Mouse (Mus musculus) 3T3-L1 (cell line): Measurements from ENCODE around the gene H2al1b.
"Not testable (repeated sequence)": the region's sequence is repeated elsewhere in the genome, so short reads cannot be mapped to it uniquely, and the experiment has no call there.

Experiments used
- DNase-seq: peaks from one replicate; pipeline ENCODE4 v3.0.0-alpha.2; 2015; ENCODE audit warnings: low read depth, low spot score

H2al1b gene

GRCm38 (mm10) chrX:11302132-11302531 is at the start of gene H2al1b:
Gene H2al1b, plus strand, starts transcription at chrX:11302432.
- not testable (repeated sequence) for DNase-seq

GRCm38 (mm10) chrX:11254062-11254461 is 48.2 kb upstream of the H2al1b start:
- DNase-seq, result peak; percentile 47

GRCm38 (mm10) chrX:11254521-11255207 is 47.6 kb upstream of the H2al1b start:
- peak; percentile 32 for DNase-seq

- DNase-seq, result no peak
These were observed 46.5 kb upstream of the H2al1b start for GRCm38 (mm10) chrX:11255564-11256360.

- no peak for DNase-seq
These were observed 37.3 kb upstream of the H2al1b start for GRCm38 (mm10) chrX:11264918-11265317.

- no peak for DNase-seq
These were observed 34.4 kb upstream of the H2al1b start for GRCm38 (mm10) chrX:11267791-11268190.

DNA sequence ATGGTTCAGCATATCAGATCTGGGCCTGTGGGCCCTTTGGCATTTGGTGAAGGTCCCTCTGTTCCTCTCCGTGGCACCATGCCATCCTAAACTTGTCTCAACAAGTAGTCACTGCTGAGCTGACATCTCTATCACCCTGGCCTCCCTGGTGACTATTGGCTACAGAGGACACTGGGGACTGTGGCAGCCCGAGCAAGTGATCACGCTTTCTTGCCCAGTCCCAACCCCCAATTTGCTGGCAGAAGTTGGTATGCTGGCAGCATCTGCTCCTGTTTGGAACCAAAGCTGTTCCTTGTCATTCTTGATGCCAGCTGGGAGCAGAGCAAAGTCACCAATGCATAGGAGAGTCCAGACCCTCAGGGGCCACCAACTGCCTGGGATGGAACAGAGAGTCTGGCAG is 33.2 kb upstream of the H2al1b start:
- no peak for DNase-seq

- no peak for DNase-seq
These were observed 29.0 kb upstream of the H2al1b start for GRCm38 (mm10) chrX:11273190-11273589.

GRCm38 (mm10) chrX:11277083-11277482 is 25.1 kb upstream of the H2al1b start:
- no peak for DNase-seq

DNA sequence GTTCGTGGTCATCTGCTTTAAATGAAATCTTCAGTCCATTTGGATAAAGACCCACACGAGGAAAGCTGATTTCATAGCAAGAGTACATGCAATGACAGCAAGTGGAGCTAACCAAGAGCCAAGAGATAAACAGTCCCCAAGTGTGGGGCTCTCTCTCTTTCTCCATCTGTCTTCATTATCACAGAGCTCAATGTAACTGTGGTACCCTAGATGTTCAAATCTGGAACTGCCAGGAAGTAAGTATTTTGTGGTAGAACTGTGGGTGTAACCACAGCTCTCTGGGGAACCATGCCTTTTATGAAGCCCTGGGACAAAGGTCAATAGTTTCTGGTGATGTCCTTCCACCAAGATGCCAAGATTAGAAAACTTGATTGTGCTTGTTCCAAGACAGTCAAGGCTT is 21.5 kb upstream of the H2al1b start:
- no peak for DNase-seq

- no peak for DNase-seq
These were observed 13.8 kb upstream of the H2al1b start for GRCm38 (mm10) chrX:11288306-11288882.

DNA sequence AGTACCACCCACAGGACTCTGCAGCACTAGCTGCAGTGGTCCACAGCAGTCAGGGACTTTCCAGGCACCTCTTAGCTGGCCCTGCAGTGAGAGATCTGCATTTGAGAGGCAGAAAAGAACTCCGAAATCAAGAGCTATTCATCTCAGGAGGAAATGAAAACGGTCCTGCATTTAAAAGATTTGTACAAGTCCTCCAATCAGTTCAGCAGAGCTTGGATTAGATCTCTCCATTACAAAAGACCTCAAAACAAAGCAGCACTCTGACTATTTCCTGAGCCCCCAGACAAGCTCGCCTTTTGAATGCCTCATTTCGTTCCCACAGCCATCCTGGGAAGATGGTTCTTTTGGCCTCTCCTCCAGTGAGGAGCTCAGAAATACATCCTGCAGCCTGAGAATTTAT is 13.0 kb upstream of the H2al1b start:
- DNase-seq, result peak; percentile 2

DNA sequence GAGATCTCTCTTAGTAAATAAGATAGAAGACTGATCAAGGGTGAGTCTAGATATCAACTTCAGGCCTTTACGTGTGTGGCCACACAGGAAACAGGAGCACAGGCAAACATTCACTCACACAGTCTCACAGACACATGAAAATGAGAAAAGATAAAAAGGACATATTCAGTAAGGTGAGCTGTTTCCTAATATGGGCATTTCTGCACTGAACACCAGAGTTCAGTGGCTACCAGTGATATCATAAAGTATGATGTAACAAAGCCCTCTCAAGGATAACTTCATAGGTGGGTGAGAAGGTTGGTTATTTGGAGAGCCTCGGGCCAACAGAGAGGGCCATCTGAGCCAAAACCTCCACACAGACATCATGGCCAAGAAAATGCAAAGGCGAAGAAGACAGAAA is 3.3 kb upstream of the H2al1b start, which contains the start of gene H2al1a:
Gene H2al1a, plus strand, starts transcription at position 301 of the 400 bp plus-strand sequence.
- DNase-seq, result not testable (repeated sequence)

GRCm38 (mm10) chrX:11305355-11305754 is 3.1 kb downstream of the H2al1b start, which contains the start of gene H2al1c:
Gene H2al1c, plus strand, starts transcription at chrX:11305655.
- DNase-seq, result not testable (repeated sequence)

- not testable (repeated sequence) for DNase-seq
These were observed 6.3 kb downstream of the H2al1b start, which contains the start of gene H2al1d for GRCm38 (mm10) chrX:11308524-11308923. Gene H2al1d, plus strand, starts transcription at chrX:11308824.

GRCm38 (mm10) chrX:11311634-11312033 is 9.4 kb downstream of the H2al1b start, which contains the start of gene H2al1e:
Gene H2al1e, plus strand, starts transcription at chrX:11311934.
- not testable (repeated sequence) for DNase-seq

DNA sequence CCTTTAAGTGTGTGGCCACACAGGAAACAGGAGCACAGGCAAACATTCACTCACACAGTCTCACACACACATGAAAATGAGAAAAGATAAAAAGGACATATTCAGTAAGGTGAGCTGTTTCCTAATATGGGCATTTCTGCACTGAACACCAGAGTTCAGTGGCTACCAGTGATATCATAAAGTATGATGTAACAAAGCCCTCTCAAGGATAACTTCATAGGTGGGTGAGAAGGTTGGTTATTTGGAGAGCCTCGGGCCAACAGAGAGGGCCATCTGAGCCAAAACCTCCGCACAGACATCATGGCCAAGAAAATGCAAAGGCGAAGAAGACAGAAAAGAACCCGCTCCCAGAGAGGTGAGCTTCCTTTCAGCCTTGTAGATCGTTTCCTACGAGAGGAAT is 12.6 kb downstream of the H2al1b start, which contains the start of gene H2al1f:
Gene H2al1f, plus strand, starts transcription at position 301 of the 400 bp plus-strand sequence.
- DNase-seq, result not testable (repeated sequence)

DNA sequence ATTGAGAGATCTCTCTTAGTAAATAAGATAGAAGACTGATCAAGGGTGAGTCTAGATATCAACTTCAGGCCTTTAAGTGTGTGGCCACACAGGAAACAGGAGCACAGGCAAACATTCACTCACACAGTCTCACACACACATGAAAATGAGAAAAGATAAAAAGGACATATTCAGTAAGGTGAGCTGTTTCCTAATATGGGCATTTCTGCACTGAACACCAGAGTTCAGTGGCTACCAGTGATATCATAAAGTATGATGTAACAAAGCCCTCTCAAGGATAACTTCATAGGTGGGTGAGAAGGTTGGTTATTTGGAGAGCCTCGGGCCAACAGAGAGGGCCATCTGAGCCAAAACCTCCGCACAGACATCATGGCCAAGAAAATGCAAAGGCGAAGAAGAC is 15.7 kb downstream of the H2al1b start, which contains the start of gene H2al1g:
Gene H2al1g, plus strand, starts transcription at position 301 of the 400 bp plus-strand sequence.
- DNase-seq, result not testable (repeated sequence)

DNA sequence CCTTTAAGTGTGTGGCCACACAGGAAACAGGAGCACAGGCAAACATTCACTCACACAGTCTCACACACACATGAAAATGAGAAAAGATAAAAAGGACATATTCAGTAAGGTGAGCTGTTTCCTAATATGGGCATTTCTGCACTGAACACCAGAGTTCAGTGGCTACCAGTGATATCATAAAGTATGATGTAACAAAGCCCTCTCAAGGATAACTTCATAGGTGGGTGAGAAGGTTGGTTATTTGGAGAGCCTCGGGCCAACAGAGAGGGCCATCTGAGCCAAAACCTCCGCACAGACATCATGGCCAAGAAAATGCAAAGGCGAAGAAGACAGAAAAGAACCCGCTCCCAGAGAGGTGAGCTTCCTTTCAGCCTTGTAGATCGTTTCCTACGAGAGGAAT is 19.0 kb downstream of the H2al1b start, which contains the start of gene H2al1h:
Gene H2al1h, plus strand, starts transcription at position 301 of the 400 bp plus-strand sequence.
- DNase-seq, result not testable (repeated sequence)

GRCm38 (mm10) chrX:11324359-11324758 is 22.1 kb downstream of the H2al1b start, which contains the start of gene H2al1i:
Gene H2al1i, plus strand, starts transcription at chrX:11324659.
- DNase-seq, result not testable (repeated sequence)

- not testable (repeated sequence) for DNase-seq
These were observed 25.3 kb downstream of the H2al1b start, which contains the start of gene H2al1j for GRCm38 (mm10) chrX:11327522-11327921. Gene H2al1j, plus strand, starts transcription at chrX:11327822.

DNA sequence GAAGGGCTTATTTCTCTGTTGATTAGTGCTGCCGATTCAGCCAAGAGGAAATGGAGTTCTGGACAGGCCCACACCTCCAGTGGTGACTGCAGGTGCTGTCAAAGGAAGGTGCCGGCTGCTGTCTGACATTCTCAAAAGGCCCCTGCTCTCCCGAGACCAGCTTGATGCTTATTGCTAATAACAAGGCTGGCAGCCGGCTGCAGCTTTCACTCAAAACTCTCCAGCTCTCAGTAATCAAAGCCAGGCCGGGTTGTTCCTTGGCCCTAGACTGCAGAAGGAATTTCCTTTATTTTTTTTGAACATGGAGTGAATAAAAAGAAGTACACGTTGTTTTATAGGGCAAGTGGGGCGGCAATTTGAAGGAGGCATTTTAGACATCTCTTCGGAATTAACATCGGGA is 43.5 kb downstream of the H2al1b start:
- DNase-seq, result no peak
